Mouse (Mus musculus): ENCODE measurements around the gene Wsb2. TPM values are rescaled to one million over a fixed set of nuclear protein-coding genes. Genes with fewer than 3 reads are reported as not detected.
"Not testable (repeated sequence)": the region's sequence is repeated elsewhere in the genome, so short reads cannot be mapped to it uniquely, and the experiment has no call there.

The Wsb2 gene
- total and polyA plus RNA-seq, 3 experiments: 91.4 to 130 (median 101) TPM

DNA sequence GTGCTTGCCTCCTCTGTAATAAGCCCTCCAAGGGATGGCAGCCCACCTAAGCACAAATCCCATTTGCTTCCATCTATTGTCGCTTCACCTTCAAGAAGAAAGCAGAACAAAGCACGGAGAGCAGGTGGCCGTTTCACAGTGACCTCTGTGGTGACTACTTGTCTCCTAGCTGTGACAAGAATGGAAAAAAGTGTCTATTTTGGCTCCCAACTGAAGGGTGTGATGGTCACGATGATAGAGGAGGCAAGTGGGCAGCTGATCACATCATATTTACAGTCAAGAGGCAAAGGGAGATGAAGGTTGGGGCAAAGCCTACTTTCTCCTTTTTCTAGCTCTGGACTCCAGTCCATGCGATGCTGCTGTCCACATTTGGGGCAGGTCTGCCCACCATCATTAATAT lies 38.7 kb downstream of the Wsb2 start:
- DNase-seq: no peak
- Histone ChIP-seq H3K27me3 (ENCODE audit: control insufficient read depth, insufficient read depth, low read length) (no peaks in the 10 kb centered on the region), H3K9ac (ENCODE audit: low read depth, low read length) (no peak overlapping the region), H3K36me3 (ENCODE audit: control insufficient read depth, insufficient read depth, low read length) (no peaks in the 10 kb centered on the region), H3K79me2 (replicated peaks; ENCODE audit: control insufficient read depth, insufficient read depth, low read length) (no peaks in the 10 kb centered on the region), H3K4me3 (no peak overlapping the region), H3K27ac (no peak overlapping the region), H3K4me1 (ENCODE audit: control insufficient read depth, insufficient read depth, low read length) (no peaks in the 10 kb centered on the region)
- intact Hi-C loops (cut with DNase I): no loop called here
- 84% methylated on average over 5 of the region's 5 CpGs for WGBS
- TF ChIP-seq CTCF (IDR thresholded peaks at IDR 0.05) (no peak), POLR2A (IDR thresholded peaks at IDR 0.05; ENCODE audit: insufficient read depth, low read depth, low read length) (no peak), EP300 (IDR thresholded peaks at IDR 0.05; ENCODE audit: insufficient read depth, low read depth, low read length) (no peak)

DNA sequence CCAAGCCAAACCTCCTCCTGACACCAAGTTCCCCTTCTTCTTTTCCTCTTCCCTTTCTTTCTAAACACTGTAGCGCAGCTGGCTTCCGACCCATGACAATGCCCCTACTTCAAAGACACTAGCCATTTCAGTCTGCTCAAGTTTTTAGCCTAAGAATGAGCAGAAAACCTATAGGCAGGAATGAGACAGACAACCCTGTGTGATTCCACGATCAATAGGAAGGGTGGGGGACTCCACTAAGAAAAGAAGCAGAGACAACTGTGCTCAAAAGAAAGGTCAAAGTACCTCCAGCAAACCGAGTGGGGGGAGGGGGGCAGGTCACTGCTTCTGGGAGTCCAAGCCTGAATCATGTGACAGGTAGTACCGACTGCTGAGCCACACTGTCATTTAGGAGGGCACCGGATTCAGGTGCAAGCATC lies 39.5 kb downstream of the Wsb2 start:
- Histone ChIP-seq H3K4me1 (ENCODE audit: control insufficient read depth, insufficient read depth, low read length) (no peaks in the 10 kb centered on the region), H3K79me2 (replicated peaks; ENCODE audit: control insufficient read depth, insufficient read depth, low read length) (no peaks in the 10 kb centered on the region), H3K27me3 (ENCODE audit: control insufficient read depth, insufficient read depth, low read length) (no peaks in the 10 kb centered on the region), H3K9ac (ENCODE audit: low read depth, low read length) (no peak overlapping the region), H3K36me3 (ENCODE audit: control insufficient read depth, insufficient read depth, low read length) (no peaks in the 10 kb centered on the region), H3K27ac (no peak overlapping the region), H3K4me3 (no peak overlapping the region)
- TF ChIP-seq CTCF (IDR thresholded peaks at IDR 0.05): no peak
- no peak for TF ChIP-seq POLR2A (IDR thresholded peaks at IDR 0.05; ENCODE audit: insufficient read depth, low read depth, low read length)
- TF ChIP-seq EP300 (IDR thresholded peaks at IDR 0.05; ENCODE audit: insufficient read depth, low read depth, low read length): no peak
- intact Hi-C loops (cut with DNase I): no loop called here
- no peak for DNase-seq
- WGBS: 71% methylated on average over 6 of the region's 6 CpGs

DNA sequence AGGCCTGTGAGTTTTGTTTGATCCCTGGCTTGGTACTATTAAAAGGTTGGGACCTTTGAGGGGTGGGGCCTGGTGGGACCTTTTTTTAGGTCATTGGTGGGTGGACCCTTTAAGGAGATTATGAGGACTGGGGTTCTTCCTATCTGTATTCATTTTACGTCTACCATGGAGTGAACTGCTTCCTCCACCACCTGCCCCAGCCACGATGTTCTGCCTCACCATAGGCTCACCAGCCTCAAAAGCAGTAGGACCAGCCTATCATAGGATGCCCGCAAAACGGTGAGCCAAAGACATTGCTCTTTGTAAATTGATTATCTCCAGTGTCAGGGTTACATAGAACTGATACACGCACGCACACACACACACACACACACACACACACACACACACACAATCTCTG lies 40.3 kb downstream of the Wsb2 start:
- H3K4me3 ChIP-seq: no peak overlapping the region
- no peaks in the 10 kb centered on the region for H3K27me3 ChIP-seq (ENCODE audit: control insufficient read depth, insufficient read depth, low read length)
- H3K4me1 ChIP-seq (ENCODE audit: control insufficient read depth, insufficient read depth, low read length): no peaks in the 10 kb centered on the region
- intact Hi-C loops (cut with DNase I): no loop called here
- WGBS: 75% methylated on average over 6 of the region's 6 CpGs
- H3K36me3 ChIP-seq (ENCODE audit: control insufficient read depth, insufficient read depth, low read length): no peaks in the 10 kb centered on the region
- H3K9ac ChIP-seq (ENCODE audit: low read depth, low read length): no peak overlapping the region
- no peak overlapping the region for H3K27ac ChIP-seq
- no peaks in the 10 kb centered on the region for H3K79me2 ChIP-seq (replicated peaks; ENCODE audit: control insufficient read depth, insufficient read depth, low read length)
- TF ChIP-seq POLR2A (IDR thresholded peaks at IDR 0.05; ENCODE audit: insufficient read depth, low read depth, low read length) (no peak), CTCF (IDR thresholded peaks at IDR 0.05) (no peak), EP300 (IDR thresholded peaks at IDR 0.05; ENCODE audit: insufficient read depth, low read depth, low read length) (no peak)
- no peak for DNase-seq

DNA sequence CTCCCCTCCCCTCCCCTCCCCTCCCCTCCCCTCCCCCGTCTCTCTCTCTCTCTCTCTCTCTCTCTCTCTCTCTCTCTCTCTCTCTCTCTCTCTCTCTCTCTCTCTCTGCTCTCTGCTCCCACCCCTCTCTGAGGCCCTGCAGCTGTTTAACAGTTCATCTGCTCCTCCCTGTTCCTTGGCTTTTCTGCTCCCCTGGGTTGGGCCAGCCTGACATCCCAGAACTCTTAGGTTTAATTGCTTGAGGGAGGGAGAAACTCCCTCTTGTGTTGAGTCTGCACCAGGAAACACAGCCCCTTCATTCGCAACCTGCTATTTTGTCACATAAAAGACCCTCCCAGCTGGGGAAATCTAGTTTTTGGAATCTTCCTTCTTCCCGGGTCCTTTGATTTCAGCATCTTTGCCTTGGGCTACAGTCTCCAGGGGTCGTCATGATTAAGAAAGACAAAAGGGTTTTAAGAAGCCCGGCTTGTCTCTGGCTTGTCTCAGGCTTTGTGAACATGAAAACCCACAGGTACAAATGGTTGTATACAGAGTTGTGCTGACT lies 41.0 kb downstream of the Wsb2 start:
- TF ChIP-seq CTCF (IDR thresholded peaks at IDR 0.05) (no peak), POLR2A (IDR thresholded peaks at IDR 0.05; ENCODE audit: insufficient read depth, low read depth, low read length) (no peak), EP300 (IDR thresholded peaks at IDR 0.05; ENCODE audit: insufficient read depth, low read depth, low read length) (no peak)
- Histone ChIP-seq H3K9ac (ENCODE audit: low read depth, low read length) (no peak overlapping the region), H3K4me1 (ENCODE audit: control insufficient read depth, insufficient read depth, low read length) (no peaks in the 10 kb centered on the region), H3K79me2 (replicated peaks; ENCODE audit: control insufficient read depth, insufficient read depth, low read length) (no peaks in the 10 kb centered on the region), H3K27ac (no peak overlapping the region), H3K27me3 (ENCODE audit: control insufficient read depth, insufficient read depth, low read length) (no peaks in the 10 kb centered on the region), H3K36me3 (ENCODE audit: control insufficient read depth, insufficient read depth, low read length) (no peaks in the 10 kb centered on the region), H3K4me3 (no peak overlapping the region)
- intact Hi-C loops (cut with DNase I): no loop called here
- DNase-seq: no peak
- 55% methylated on average over 4 of the region's 5 CpGs for WGBS

DNA sequence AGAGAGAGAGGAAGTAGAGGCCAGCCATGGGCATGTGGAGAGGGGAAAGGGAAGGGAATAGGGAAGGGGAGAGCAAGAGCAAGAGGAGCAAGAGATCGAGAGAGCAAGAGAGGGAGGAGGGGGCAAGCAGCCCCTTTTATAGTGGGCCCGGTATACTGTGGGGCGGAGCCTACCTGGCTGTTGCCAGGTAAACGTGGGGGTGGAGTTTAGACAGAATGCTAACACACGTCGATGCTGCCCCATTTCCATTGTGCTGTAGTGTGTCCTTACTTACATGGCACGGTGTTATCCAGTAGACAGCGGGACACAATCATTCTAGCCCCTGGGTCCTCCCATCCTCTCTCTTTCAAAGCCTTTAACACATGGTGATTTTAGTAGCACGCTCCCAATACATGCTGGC lies 42.2 kb downstream of the Wsb2 start:
- WGBS: 75% methylated on average over 9 of the region's 9 CpGs

DNA sequence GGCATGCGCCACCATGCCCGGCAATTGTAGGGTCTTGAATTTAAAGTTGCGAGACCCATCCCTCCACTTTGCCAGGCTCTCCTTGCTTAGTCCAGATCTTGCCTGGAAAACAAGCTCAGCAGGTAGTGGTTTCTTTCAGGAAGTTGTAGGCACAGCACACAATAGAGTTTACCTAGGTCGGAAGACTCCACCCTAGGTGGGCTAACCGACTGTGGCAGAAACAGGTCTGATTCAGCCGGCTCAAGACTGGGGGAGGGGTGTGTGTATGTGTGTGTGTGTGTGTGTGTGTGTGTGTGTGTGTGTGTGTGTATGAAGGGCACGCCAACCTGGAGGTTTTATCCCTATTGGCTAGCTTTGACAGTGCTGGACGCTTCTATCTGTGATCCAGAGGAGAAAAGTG lies 46.5 kb downstream of the Wsb2 start:
- intact Hi-C loops (cut with DNase I): no loop called here
- Histone ChIP-seq H3K36me3 (ENCODE audit: control insufficient read depth, insufficient read depth, low read length) (no peaks in the 10 kb centered on the region), H3K4me3 (no peak overlapping the region), H3K79me2 (replicated peaks; ENCODE audit: control insufficient read depth, insufficient read depth, low read length) (no peaks in the 10 kb centered on the region), H3K9ac (ENCODE audit: low read depth, low read length) (no peak overlapping the region), H3K27ac (no peak overlapping the region), H3K27me3 (ENCODE audit: control insufficient read depth, insufficient read depth, low read length) (no peaks in the 10 kb centered on the region), H3K4me1 (ENCODE audit: control insufficient read depth, insufficient read depth, low read length) (no peaks in the 10 kb centered on the region)
- no peak for TF ChIP-seq CTCF (IDR thresholded peaks at IDR 0.05)
- TF ChIP-seq EP300 (IDR thresholded peaks at IDR 0.05; ENCODE audit: insufficient read depth, low read depth, low read length): no peak
- TF ChIP-seq POLR2A (IDR thresholded peaks at IDR 0.05; ENCODE audit: insufficient read depth, low read depth, low read length): no peak
- DNase-seq: no peak
- WGBS: 83% methylated on average over 8 of the region's 8 CpGs

More for the DNA sequence above, 42.2 kb downstream of the Wsb2 start:
- intact Hi-C loops (cut with DNase I): no loop called here
- no peaks in the 10 kb centered on the region for H3K79me2 ChIP-seq (replicated peaks; ENCODE audit: control insufficient read depth, insufficient read depth, low read length)
- TF ChIP-seq POLR2A (IDR thresholded peaks at IDR 0.05; ENCODE audit: insufficient read depth, low read depth, low read length): no peak
- TF ChIP-seq EP300 (IDR thresholded peaks at IDR 0.05; ENCODE audit: insufficient read depth, low read depth, low read length): no peak
- no peak for TF ChIP-seq CTCF (IDR thresholded peaks at IDR 0.05)
- no peak overlapping the region for H3K4me3 ChIP-seq
- no peaks in the 10 kb centered on the region for H3K27me3 ChIP-seq (ENCODE audit: control insufficient read depth, insufficient read depth, low read length)
- H3K9ac ChIP-seq (ENCODE audit: low read depth, low read length): no peak overlapping the region
- no peaks in the 10 kb centered on the region for H3K36me3 ChIP-seq (ENCODE audit: control insufficient read depth, insufficient read depth, low read length)
- no peak overlapping the region for H3K27ac ChIP-seq
- H3K4me1 ChIP-seq (ENCODE audit: control insufficient read depth, insufficient read depth, low read length): no peaks in the 10 kb centered on the region
- no peak for DNase-seq

DNA sequence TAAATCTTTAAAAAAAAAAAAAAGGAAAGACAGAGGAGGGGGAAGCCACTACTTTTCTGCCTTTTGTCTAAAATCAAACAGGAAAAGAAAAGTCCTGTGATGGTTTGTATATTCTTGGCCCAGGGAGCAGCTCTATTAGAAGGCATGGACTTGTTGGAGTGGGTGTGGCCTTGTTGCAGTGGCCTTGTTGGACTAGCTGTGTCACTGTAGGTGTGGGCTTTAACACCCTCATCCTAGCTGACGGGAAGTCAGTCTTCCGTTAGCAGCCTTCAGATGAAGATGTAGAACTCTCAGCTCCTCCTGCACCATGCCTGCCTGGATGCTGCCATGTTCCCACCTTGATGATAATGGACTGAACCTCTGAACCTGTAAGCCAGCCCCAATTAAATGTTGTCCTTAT lies 47.6 kb downstream of the Wsb2 start:
- 89% methylated on average over 2 of the region's 2 CpGs for WGBS
- H3K27me3 ChIP-seq (ENCODE audit: control insufficient read depth, insufficient read depth, low read length): not testable (repeated sequence)
- intact Hi-C loops (cut with DNase I): loop anchor here (5.0 kb wide), 1 partner anchor 287 kb away; the partner anchor contains the start of gene Suds3

More for the DNA sequence above, 47.6 kb downstream of the Wsb2 start:
- not testable (repeated sequence) for H3K36me3 ChIP-seq (ENCODE audit: control insufficient read depth, insufficient read depth, low read length); DNase-seq; H3K4me3 ChIP-seq; H3K27ac ChIP-seq; H3K79me2 ChIP-seq (replicated peaks; ENCODE audit: control insufficient read depth, insufficient read depth, low read length); H3K9ac ChIP-seq (ENCODE audit: low read depth, low read length); H3K4me1 ChIP-seq (ENCODE audit: control insufficient read depth, insufficient read depth, low read length)

Measured in heart, adult 2 months (tissue).